Mouse (Mus musculus) CH12.LX (cell line): ENCODE results near the gene Slc9a3r2. TPM values are rescaled to one million over a fixed set of nuclear protein-coding genes. Genes with fewer than 3 reads are reported as not detected.
A peak's percentile ranks its signal among the peaks of the same experiment; 100 is the strongest.

ENCODE experiments used
- DNase-seq: peaks from one replicate; pipeline ENCODE4 v3.0.0-alpha.2; 2013; ENCODE audit errors: extremely low read depth
- H3K27ac ChIP-seq: 2 replicates; pipeline ENCODE4 v1.5.1; 2012; ENCODE audit warnings: low read depth, mild to moderate bottlenecking, control low read depth, moderate library complexity; ENCODE audit not compliant: insufficient read depth
- H3K27me3 ChIP-seq: replicated peaks from 2 replicates; pipeline ENCODE3; 2012; ENCODE audit warnings: inconsistent platforms
- H3K36me3 ChIP-seq, 2 experiments: replicated peaks in 1 of 2; 2 replicates each; pipeline versions ENCODE3 to v1.6.1; 2012; ENCODE audit warnings: inconsistent platforms in 1 of 2, low read length in 1 of 2, mild to moderate bottlenecking in 1 of 2, mixed read lengths in 1 of 2, moderate library complexity in 1 of 2; ENCODE audit not compliant: control insufficient read depth in 1 of 2, insufficient read depth in 1 of 2
- H3K4me1 ChIP-seq, 2 experiments: 2 replicates each; pipeline ENCODE4 v1.6.1; 2012; ENCODE audit warnings: inconsistent platforms in 1 of 2, moderate library complexity in 1 of 2; ENCODE audit not compliant: insufficient read depth in 2 of 2, control insufficient read depth in 1 of 2
- H3K4me2 ChIP-seq: 2 replicates; pipeline ENCODE4 v1.6.1; 2012; ENCODE audit warnings: low read depth, mild to moderate bottlenecking, control low read depth; ENCODE audit not compliant: poor library complexity, insufficient read depth, severe bottlenecking
- H3K4me3 ChIP-seq, 3 experiments: fragments of 150-350 bp in 1 of 3; sonication (generic) in 1 of 3; replicated peaks in 1 of 3; 2 replicates each; pipeline versions ENCODE3 to v1.5.1; 2011 to 2012; ENCODE audit warnings: low read depth in 2 of 3, low read length in 2 of 3, mild to moderate bottlenecking in 2 of 3, moderate library complexity in 2 of 3, control low read depth in 1 of 3, improper control_type of control experiment in 1 of 3, inconsistent platforms in 1 of 3, mixed read lengths in 1 of 3; ENCODE audit not compliant: poor library complexity in 1 of 3
- H3K79me2 ChIP-seq: replicated peaks from 2 replicates; pipeline ENCODE4 v1.6.1; 2012; ENCODE audit warnings: mild to moderate bottlenecking, moderate library complexity; ENCODE audit not compliant: control insufficient read depth, poor library complexity, insufficient read depth, severe bottlenecking; ENCODE audit errors: extremely low read depth
- H3K9ac ChIP-seq: 2 replicates; pipeline ENCODE4 v1.6.1; 2012; ENCODE audit warnings: low read depth, mild to moderate bottlenecking, control low read depth, moderate library complexity; ENCODE audit not compliant: insufficient read depth
- H3K9me3 ChIP-seq: replicated peaks from 2 replicates; pipeline ENCODE3; 2012; ENCODE audit warnings: low read length, inconsistent platforms, mixed read lengths
- BHLHE40 ChIP-seq: IDR thresholded peaks from 2 replicates; pipeline ENCODE4 v1.6.1; 2011; ENCODE audit warnings: mild to moderate bottlenecking, low read depth, low read length, improper control_type of control experiment
- CHD1 ChIP-seq: IDR thresholded peaks from 2 replicates; pipeline ENCODE4 v1.6.1; 2012; ENCODE audit warnings: low read depth, low read length, improper control_type of control experiment, inconsistent platforms
- CTCF ChIP-seq, 2 experiments: IDR thresholded peaks in 1 of 2; conservative IDR thresholded peaks in 1 of 2; 2 replicates each; pipeline ENCODE4 v1.5.1; 2011 to 2012; ENCODE audit warnings: low read depth in 2 of 2, low read length in 2 of 2, improper control_type of control experiment in 1 of 2, inconsistent platforms in 1 of 2, mild to moderate bottlenecking in 1 of 2, moderate library complexity in 1 of 2
- E2F4 ChIP-seq: IDR thresholded peaks from 2 replicates; pipeline ENCODE4 v1.6.1; 2011; ENCODE audit warnings: low read depth, low read length, improper control_type of control experiment; ENCODE audit not compliant: insufficient replicate concordance
- ELF1 ChIP-seq: IDR thresholded peaks from 2 replicates; pipeline ENCODE4 v1.6.1; 2014; ENCODE audit warnings: low read depth, mild to moderate bottlenecking, inconsistent platforms, low read length, improper control_type of control experiment
- EP300 ChIP-seq: IDR thresholded peaks from 2 replicates; pipeline ENCODE4 v1.6.1; 2011; ENCODE audit warnings: low read length, improper control_type of control experiment
- JUN ChIP-seq: IDR thresholded peaks from 2 replicates; pipeline ENCODE4 v1.6.1; 2011; ENCODE audit warnings: low read depth, mild to moderate bottlenecking, low read length, improper control_type of control experiment, moderate library complexity; ENCODE audit not compliant: insufficient read depth
- JUND ChIP-seq: conservative IDR thresholded peaks from 2 replicates; pipeline ENCODE4 v1.6.1; 2011; ENCODE audit warnings: low read depth, low read length, improper control_type of control experiment
- KAT2A ChIP-seq: IDR thresholded peaks from 2 replicates; pipeline ENCODE4 v1.6.1; 2012; ENCODE audit warnings: low read length, improper control_type of control experiment, inconsistent platforms; ENCODE audit not compliant: insufficient replicate concordance
- MAFK ChIP-seq: IDR thresholded peaks from 2 replicates; pipeline ENCODE4 v1.6.1; 2011; ENCODE audit warnings: low read length, improper control_type of control experiment; ENCODE audit not compliant: insufficient replicate concordance
- MAX ChIP-seq: IDR thresholded peaks from 2 replicates; pipeline ENCODE4 v1.6.1; 2011; ENCODE audit warnings: low read length, improper control_type of control experiment
- MEF2A ChIP-seq: IDR thresholded peaks from 2 replicates; pipeline ENCODE4 v1.6.1; 2014; ENCODE audit warnings: low read depth, mild to moderate bottlenecking, inconsistent platforms, low read length, improper control_type of control experiment, borderline replicate concordance
- MXI1 ChIP-seq: IDR thresholded peaks from 2 replicates; pipeline ENCODE4 v1.6.1; 2011; ENCODE audit warnings: mild to moderate bottlenecking, low read depth, low read length, improper control_type of control experiment
- MYC ChIP-seq: IDR thresholded peaks from 2 replicates; pipeline ENCODE4 v1.6.1; 2011; ENCODE audit warnings: low read depth, mild to moderate bottlenecking, improper control_type of control experiment, low read length
- NRF1 ChIP-seq: IDR thresholded peaks from 2 replicates; pipeline ENCODE4 v1.6.1; 2014; ENCODE audit warnings: low read depth, mild to moderate bottlenecking, inconsistent platforms, low read length, improper control_type of control experiment, moderate library complexity
- SIN3A ChIP-seq: IDR thresholded peaks from 2 replicates; pipeline ENCODE4 v1.6.1; 2012; ENCODE audit warnings: low read length, improper control_type of control experiment, inconsistent platforms
- SMC3 ChIP-seq: IDR thresholded peaks from 2 replicates; pipeline ENCODE4 v1.6.1; 2011; ENCODE audit warnings: low read depth, low read length, improper control_type of control experiment
- TBP ChIP-seq: conservative IDR thresholded peaks from 2 replicates; pipeline ENCODE4 v1.6.1; 2011; ENCODE audit warnings: low read depth, low read length, improper control_type of control experiment
- USF1 ChIP-seq: IDR thresholded peaks from 2 replicates; pipeline ENCODE4 v1.6.1; 2014; ENCODE audit warnings: low read depth, mild to moderate bottlenecking, inconsistent platforms, low read length, improper control_type of control experiment
- ZMIZ1 ChIP-seq: IDR thresholded peaks from 2 replicates; pipeline ENCODE4 v1.6.1; 2012; ENCODE audit warnings: low read depth, mild to moderate bottlenecking, inconsistent platforms, low read length, improper control_type of control experiment
- dilution Hi-C: fragments of 300-500 bp; cut with MboI; formaldehyde crosslinking; loops from 2 replicates; pipeline ENCODE4 v1.14.3; 2020; ENCODE audit warnings: low sequenced_read_pairs; ENCODE audit not compliant: extremely low pct_unique_long_range_greater_than_20kb, extremely low pct_ligation_motif_present
- in situ Hi-C: fragments of 300-500 bp; cut with MboI; formaldehyde crosslinking; loops from 3 replicates; pipeline ENCODE4 v1.14.3; 2019; ENCODE audit warnings: low sequenced_read_pairs, low pct_ligation_motif_present, low pct_unique_long_range_greater_than_20kb, mixed read lengths
- polyA plus RNA-seq: library from polyadenylated mRNA; unstranded; fragments of >175 nt; gene quantifications from 2 replicates; pipeline ENCODE4 v1.2.1, GENCODE M21; 2012; ENCODE audit warnings: low read depth; ENCODE audit not compliant: insufficient read length
- total RNA-seq, 2 experiments: library from RNA; depleted of rRNA; stranded (reverse); fragments of 300-350 nt in 1 of 2; fragments of >200 nt in 1 of 2; gene quantifications; 2 replicates each; pipeline ENCODE4 v1.2.3; 2012 to 2014

Slc9a3r2 gene
- total and polyA plus RNA-seq, 3 experiments: 2.1 to 5.5 (median 4.8) TPM

GRCm38 (mm10) chr17:24625472-24625871 lies 24.7 kb downstream of the Slc9a3r2 start:
- Histone ChIP-seq H3K4me3 (no peak overlapping the region), H3K4me2 (no peak overlapping the region), H3K36me3 (peaks cover 76 to 97% of the 10 kb centered on the region in 2 experiments), H3K4me1 (peaks cover 0 to 3% of the 10 kb centered on the region in 2 experiments; a peak in 1 of 4 replicates), H3K27me3 (no peaks in the 10 kb centered on the region), H3K9ac (no peak overlapping the region), H3K9me3 (no peaks in the 10 kb centered on the region), H3K27ac (no peak overlapping the region)
- dilution Hi-C loops (no loop called here), in situ Hi-C loops (no loop called here)
- no peak for DNase-seq
- TF ChIP-seq TBP (no peak), JUND (no peak), KAT2A (no peak), E2F4 (no peak), MYC (no peak), MEF2A (no peak), EP300 (no peak), ELF1 (no peak), NRF1 (no peak), MAX (no peak), ZMIZ1 (no peak), CHD1 (no peak), MXI1 (no peak), BHLHE40 (no peak), JUN (no peak), SIN3A (no peak), USF1 (no peak)
- TF ChIP-seq, all 38 proteins: peak for 0
- no peaks in the 10 kb centered on the region for H3K79me2 ChIP-seq

GRCm38 (mm10) chr17:24617561-24618194 lies 32.4 kb downstream of the Slc9a3r2 start:
- peaks cover 90 to 95% of the 10 kb centered on the region in 2 experiments for H3K36me3 ChIP-seq

More at GRCm38 (mm10) chr17:24617561-24618194, 32.4 kb downstream of the Slc9a3r2 start:
- H3K27ac ChIP-seq: peak overlapping the region; percentile 0; the same call in 1 of the 2 replicates
- no peak overlapping the region for H3K9ac ChIP-seq
- H3K27me3 ChIP-seq: no peaks in the 10 kb centered on the region
- DNase-seq: no peak
- H3K4me2 ChIP-seq: no peak overlapping the region
- H3K79me2 ChIP-seq: no peaks in the 10 kb centered on the region
- in situ Hi-C loops (no loop called here), dilution Hi-C loops (no loop called here)
- H3K4me3 ChIP-seq: no peak overlapping the region
- TF ChIP-seq CTCF (conservative IDR thresholded peaks at IDR 0.05 in 1 of 2, IDR thresholded peaks at IDR 0.05 in 1 of 2; ENCODE audit: low read depth in 2 of 2, low read length in 2 of 2) (no peak), MAFK (0 out of 2 replicates have a peak, but pooled peaks have one; percentile 6), SMC3 (peak; percentile 9; the same call in 1 of the 2 replicates)
- TF ChIP-seq, all 38 proteins: peak for 2
- H3K9me3 ChIP-seq: no peaks in the 10 kb centered on the region
- peaks cover 6 to 25% of the 10 kb centered on the region in 2 experiments for H3K4me1 ChIP-seq
